Mouse (Mus musculus): ENCODE measurements at regions not wholly inside any gene's neighbourhood (a gene's known extent, or its start where the extent isn't known, plus 50 kb on each side); places are given as distances from the start of the nearest gene placed in this dataset.
A peak's percentile ranks its signal among the peaks of the same experiment; 100 is the strongest.

DNA sequence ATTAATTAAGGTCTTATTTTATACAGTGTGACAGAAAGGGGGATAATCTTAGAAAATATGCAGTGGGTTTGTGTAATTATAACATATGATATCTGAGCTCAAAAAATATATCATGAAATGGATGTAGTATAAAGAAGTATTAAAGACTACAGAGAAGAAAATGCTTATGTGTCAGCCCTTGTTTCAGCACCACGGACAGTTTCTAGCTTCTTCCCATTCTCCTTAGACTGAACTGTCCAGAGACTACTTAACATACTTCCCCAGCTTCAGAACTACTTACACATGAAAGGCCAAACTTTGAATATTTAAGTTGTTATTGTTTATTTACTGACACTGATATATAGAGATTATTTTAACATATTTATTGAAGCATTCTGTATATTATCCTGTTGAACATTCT is 578.4 kb downstream of the Nsun3 start:
- DNase-seq (ENCODE audit: low spot score in 2 of 2) = no peak

GRCm38 (mm10) chr16:62182988-62183387 is 603.6 kb downstream of the Nsun3 start:
- peak in 1 of 2 experiments; percentile 5 for DNase-seq (ENCODE audit: low spot score in 2 of 2)

Data from right cerebral cortex, adult 2 months (tissue).